Mouse (Mus musculus) lung, postnatal 0 days (tissue): ENCODE measurements around the gene Cort. TPM values are rescaled to one million over a fixed set of nuclear protein-coding genes. Genes with fewer than 3 reads are reported as not detected.

Source experiments
- ATAC-seq: fragments of 200-750 bp; cut with Nextera tagmentation; 2 replicates; pipeline ENCODE4 v1.8.0; 2017; ENCODE audit warnings: moderate library complexity
- DNase-seq: peaks from one replicate; pipeline ENCODE4 v3.0.0-alpha.2; 2016; ENCODE audit warnings: low spot score
- H3K27ac ChIP-seq: fragments of 300-500 bp; sonication (generic); 2 replicates; pipeline ENCODE4 v1.5.1; 2014; ENCODE audit warnings: antibody characterized with exemption, mild to moderate bottlenecking, low read length, mixed read lengths
- H3K27me3 ChIP-seq: fragments of 300-500 bp; sonication (generic); replicated peaks from 2 replicates; pipeline ENCODE4 v1.6.1; 2014; ENCODE audit warnings: low read length, mixed read lengths; ENCODE audit not compliant: insufficient read depth
- H3K36me3 ChIP-seq: fragments of 300-500 bp; sonication (generic); 2 replicates; pipeline ENCODE4 v1.6.1; 2014; ENCODE audit warnings: low read length, mixed read lengths; ENCODE audit not compliant: insufficient read depth
- H3K4me1 ChIP-seq: fragments of 300-500 bp; sonication (generic); 2 replicates; pipeline ENCODE4 v1.6.1; 2014; ENCODE audit warnings: antibody characterized with exemption, low read depth, low read length, mixed read lengths; ENCODE audit not compliant: insufficient read depth
- H3K4me2 ChIP-seq: fragments of 300-500 bp; sonication (generic); replicated peaks from 2 replicates; pipeline ENCODE4 v1.6.1; 2014; ENCODE audit warnings: low read depth, mild to moderate bottlenecking, low read length, moderate library complexity, mixed read lengths
- H3K4me3 ChIP-seq: fragments of 300-500 bp; sonication (generic); 2 replicates; pipeline ENCODE4 v1.5.1; 2014; ENCODE audit warnings: low read depth, low read length
- H3K9ac ChIP-seq: fragments of 300-500 bp; sonication (generic); replicated peaks from 2 replicates; pipeline ENCODE4 v1.6.1; 2014; ENCODE audit warnings: low read depth, mild to moderate bottlenecking
- H3K9me3 ChIP-seq: fragments of 300-500 bp; sonication (generic); 2 replicates; pipeline ENCODE4 v1.6.1; 2016; ENCODE audit warnings: low read length, mixed read lengths
- CTCF ChIP-seq: IDR thresholded peaks from 2 replicates; pipeline ENCODE4 v1.5.1; 2016; ENCODE audit warnings: antibody characterized with exemption, mild to moderate bottlenecking
- EP300 ChIP-seq: IDR thresholded peaks from 2 replicates; pipeline ENCODE4 v1.6.1; 2016; ENCODE audit warnings: antibody characterized with exemption, mild to moderate bottlenecking, control low read depth
- WGBS: fragments of 180-500 bp; shearing (Covaris S2); extraction: QIAGEN DNeasy Blood & Tissue Kit; methylation state at CpG from one replicate; pipeline ENCODE4 v1.1.7; 2014; 5-methylcytosine and 5-hydroxymethylcytosine counted together
- polyA plus RNA-seq: library from polyadenylated mRNA; unstranded; fragments of >200 nt; fragmentation: Nextera tagmentation; extraction: Ambion mirVana; gene quantifications from 2 replicates; pipeline ENCODE4 v1.2.1, GENCODE M21; 2015

Gene Cort
- polyA plus RNA-seq, 1 experiment from 2014 or later: 0.18 TPM

GRCm38 (mm10) chr4:149159891-149160290, 33.3 kb upstream of the Cort start:
- Histone ChIP-seq H3K9me3 (no peaks in the 10 kb centered on the region), H3K9ac (no peak overlapping the region), H3K4me2 (no peak overlapping the region), H3K27me3 (no peaks in the 10 kb centered on the region), H3K27ac (no peak overlapping the region), H3K4me1 (no peaks in the 10 kb centered on the region), H3K36me3 (peaks cover 47% of the 10 kb centered on the region), H3K4me3 (no peak overlapping the region)
- 89% methylated on average over 13 of the region's 13 CpGs for WGBS
- ATAC-seq: no peak
- TF ChIP-seq CTCF (no peak), EP300 (no peak)
- no peak for DNase-seq

DNA sequence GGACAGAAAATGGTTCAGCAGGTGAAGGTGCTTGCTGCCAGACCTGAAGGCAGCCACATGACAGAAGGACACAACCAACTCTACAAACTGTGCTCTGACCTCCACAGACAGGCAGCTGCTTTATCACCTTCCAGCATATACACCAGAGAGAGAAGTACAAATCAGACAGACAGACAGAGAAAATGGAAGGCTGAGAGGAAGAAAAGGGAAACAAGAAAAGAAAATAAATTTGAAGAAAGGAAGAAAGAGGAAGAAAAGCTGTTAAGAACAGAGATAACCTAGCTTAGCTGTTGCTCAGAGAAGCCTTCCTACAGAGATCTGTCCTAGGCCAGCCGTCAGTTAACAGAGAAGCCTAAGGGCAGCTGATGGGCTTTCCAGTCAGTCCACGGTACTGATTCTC, 32.6 kb upstream of the Cort start:
- TF ChIP-seq CTCF: no peak
- TF ChIP-seq EP300: no peak
- Histone ChIP-seq H3K4me2 (no peak overlapping the region), H3K27me3 (no peaks in the 10 kb centered on the region), H3K36me3 (peaks cover 50% of the 10 kb centered on the region), H3K27ac (no peak overlapping the region), H3K4me3 (no peak overlapping the region), H3K9me3 (no peaks in the 10 kb centered on the region), H3K9ac (no peak overlapping the region), H3K4me1 (no peaks in the 10 kb centered on the region)
- 81% methylated on average over 2 of the region's 2 CpGs for WGBS
- ATAC-seq (no peak), DNase-seq (no peak)

- H3K9ac ChIP-seq: no peak overlapping the region
- no peak overlapping the region for H3K4me2 ChIP-seq
- WGBS: 81% methylated on average over 8 of the region's 8 CpGs
- H3K9me3 ChIP-seq: no peaks in the 10 kb centered on the region
- no peaks in the 10 kb centered on the region for H3K27me3 ChIP-seq
- TF ChIP-seq CTCF: no peak
- no peak for TF ChIP-seq EP300
- no peak overlapping the region for H3K4me3 ChIP-seq
- no peaks in the 10 kb centered on the region for H3K4me1 ChIP-seq
- DNase-seq (no peak), ATAC-seq (no peak)
- no peak overlapping the region for H3K27ac ChIP-seq
- peaks cover 65% of the 10 kb centered on the region for H3K36me3 ChIP-seq
These were observed 30.9 kb upstream of the Cort start for GRCm38 (mm10) chr4:149157415-149157973.

- Histone ChIP-seq H3K27me3 (no peaks in the 10 kb centered on the region), H3K4me1 (no peaks in the 10 kb centered on the region), H3K4me3 (no peak overlapping the region), H3K36me3 (peaks cover 65% of the 10 kb centered on the region), H3K27ac (no peak overlapping the region), H3K9me3 (no peaks in the 10 kb centered on the region), H3K4me2 (no peak overlapping the region), H3K9ac (no peak overlapping the region)
- ATAC-seq (peak; percentile 58), DNase-seq (peak; percentile 66)
- TF ChIP-seq CTCF (no peak), EP300 (no peak)
- 71% methylated on average over 6 of the region's 6 CpGs for WGBS
These were observed 29.1 kb upstream of the Cort start for GRCm38 (mm10) chr4:149155711-149156110.

DNA sequence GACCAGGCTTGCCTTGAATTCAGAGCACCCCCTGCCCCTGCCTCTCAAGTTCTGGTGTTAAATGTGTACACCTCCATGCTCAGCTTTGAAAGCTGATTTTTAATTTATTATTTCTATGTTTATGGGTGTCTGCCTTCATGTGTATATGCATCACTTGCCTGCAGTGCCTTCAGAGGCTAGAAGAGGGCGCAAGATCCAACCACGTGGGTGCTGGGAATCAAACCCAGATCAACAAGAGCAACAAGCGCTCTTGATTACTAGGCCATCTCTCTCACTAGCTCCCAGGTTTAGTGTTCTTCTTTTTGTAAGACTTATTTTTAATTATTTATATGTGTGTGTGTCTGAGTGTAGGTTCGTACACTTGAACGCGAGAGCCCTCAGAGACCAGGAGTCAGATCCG, 28.3 kb upstream of the Cort start:
- ATAC-seq (no peak), DNase-seq (no peak)
- Histone ChIP-seq H3K4me3 (no peak overlapping the region), H3K36me3 (peaks cover 59% of the 10 kb centered on the region), H3K27ac (no peak overlapping the region), H3K9me3 (no peaks in the 10 kb centered on the region), H3K4me1 (no peaks in the 10 kb centered on the region), H3K27me3 (no peaks in the 10 kb centered on the region), H3K4me2 (no peak overlapping the region), H3K9ac (no peak overlapping the region)
- 97% methylated on average over 7 of the region's 7 CpGs for WGBS
- TF ChIP-seq CTCF (no peak), EP300 (no peak)

- no peak for TF ChIP-seq EP300
- no peak for TF ChIP-seq CTCF
- Histone ChIP-seq H3K4me3 (no peak overlapping the region), H3K27ac (no peak overlapping the region), H3K27me3 (no peaks in the 10 kb centered on the region), H3K9me3 (no peaks in the 10 kb centered on the region), H3K4me2 (no peak overlapping the region), H3K4me1 (no peaks in the 10 kb centered on the region), H3K36me3 (peaks cover 28% of the 10 kb centered on the region), H3K9ac (no peak overlapping the region)
- ATAC-seq: no peak
- DNase-seq: no peak
- 92% methylated on average over 11 of the region's 11 CpGs for WGBS
These were observed 24.2 kb upstream of the Cort start for GRCm38 (mm10) chr4:149150721-149151120.

GRCm38 (mm10) chr4:149150256-149150655, 23.7 kb upstream of the Cort start:
- Histone ChIP-seq H3K36me3 (peaks cover 28% of the 10 kb centered on the region), H3K9me3 (no peaks in the 10 kb centered on the region), H3K27me3 (no peaks in the 10 kb centered on the region), H3K9ac (no peak overlapping the region), H3K4me1 (no peaks in the 10 kb centered on the region), H3K27ac (no peak overlapping the region), H3K4me3 (no peak overlapping the region), H3K4me2 (no peak overlapping the region)
- ATAC-seq: peak; percentile 20; the same call in 1 of the 2 replicates
- TF ChIP-seq CTCF: no peak
- WGBS: 81% methylated on average over 11 of the region's 11 CpGs
- DNase-seq: no peak
